Mouse (Mus musculus) midbrain, postnatal 0 days (tissue): ENCODE measurements around the gene Lrfn3. TPM values are rescaled to one million over a fixed set of nuclear protein-coding genes. Genes with fewer than 3 reads are reported as not detected.

ENCODE experiments used
- ATAC-seq: fragments of 200-750 bp; cut with Nextera tagmentation; 2 replicates; pipeline ENCODE4 v1.8.0; 2017; ENCODE audit warnings: moderate number of reproducible peaks, mild to moderate bottlenecking, moderate TSS enrichment, moderate library complexity; ENCODE audit not compliant: low FRiP score
- DNase-seq: peaks from one replicate; pipeline ENCODE4 v3.0.0-alpha.2; 2015; ENCODE audit warnings: low spot score
- H3K27ac ChIP-seq: fragments of 300-500 bp; sonication (generic); 2 replicates; pipeline ENCODE4 v1.5.1; 2014; ENCODE audit warnings: low read depth, mild to moderate bottlenecking, low read length, mixed read lengths
- H3K27me3 ChIP-seq: fragments of 300-500 bp; sonication (generic); 2 replicates; pipeline ENCODE4 v1.6.1; 2014; ENCODE audit warnings: low read length, control low read depth, mixed read lengths; ENCODE audit not compliant: insufficient read depth
- H3K36me3 ChIP-seq: fragments of 300-500 bp; sonication (generic); 2 replicates; pipeline ENCODE4 v1.6.1; 2014; ENCODE audit warnings: low read length, control low read depth, mixed read lengths; ENCODE audit not compliant: insufficient read depth
- H3K4me1 ChIP-seq: fragments of 300-500 bp; sonication (generic); 2 replicates; pipeline ENCODE4 v1.6.1; 2014; ENCODE audit warnings: mild to moderate bottlenecking, control low read depth, antibody characterized with exemption, low read length, mixed read lengths; ENCODE audit not compliant: insufficient read depth
- H3K4me2 ChIP-seq: fragments of 300-500 bp; sonication (generic); 2 replicates; pipeline ENCODE4 v1.6.1; 2014; ENCODE audit warnings: low read depth, mild to moderate bottlenecking, low read length, mixed read lengths; ENCODE audit not compliant: poor library complexity, severe bottlenecking
- H3K4me3 ChIP-seq: fragments of 300-500 bp; sonication (generic); 2 replicates; pipeline ENCODE4 v1.5.1; 2014; ENCODE audit warnings: low read depth, mild to moderate bottlenecking, low read length, moderate library complexity
- H3K9ac ChIP-seq: fragments of 300-500 bp; sonication (generic); replicated peaks from 2 replicates; pipeline ENCODE4 v1.6.1; 2014; ENCODE audit warnings: mild to moderate bottlenecking, low read length, moderate library complexity, mixed read lengths; ENCODE audit not compliant: poor library complexity, severe bottlenecking
- H3K9me3 ChIP-seq: fragments of 300-500 bp; sonication (generic); 2 replicates; pipeline ENCODE4 v1.6.1; 2016; ENCODE audit warnings: low read length, control low read depth
- CTCF ChIP-seq: IDR thresholded peaks from 2 replicates; pipeline ENCODE4 v1.5.1; 2016; ENCODE audit warnings: antibody characterized with exemption, mild to moderate bottlenecking
- WGBS: fragments of 180-500 bp; shearing (Covaris S2); extraction: QIAGEN DNeasy Blood & Tissue Kit; methylation state at CpG from one replicate; pipeline ENCODE4 v1.1.7; 2014; 5-methylcytosine and 5-hydroxymethylcytosine counted together
- polyA plus RNA-seq: library from polyadenylated mRNA; unstranded; fragments of >200 nt; fragmentation: Nextera tagmentation; extraction: Ambion mirVana; gene quantifications from 2 replicates; pipeline ENCODE4 v1.2.1, GENCODE M21; 2015
- total RNA-seq: library from RNA; depleted of rRNA; stranded (reverse); fragments of >200 nt; gene quantifications from 2 replicates; pipeline ENCODE4 v1.2.3, GENCODE M21; 2014

Gene Lrfn3
- total and polyA plus RNA-seq, 2 experiments from 2014 or later = 24.8 to 47.5 TPM

DNA sequence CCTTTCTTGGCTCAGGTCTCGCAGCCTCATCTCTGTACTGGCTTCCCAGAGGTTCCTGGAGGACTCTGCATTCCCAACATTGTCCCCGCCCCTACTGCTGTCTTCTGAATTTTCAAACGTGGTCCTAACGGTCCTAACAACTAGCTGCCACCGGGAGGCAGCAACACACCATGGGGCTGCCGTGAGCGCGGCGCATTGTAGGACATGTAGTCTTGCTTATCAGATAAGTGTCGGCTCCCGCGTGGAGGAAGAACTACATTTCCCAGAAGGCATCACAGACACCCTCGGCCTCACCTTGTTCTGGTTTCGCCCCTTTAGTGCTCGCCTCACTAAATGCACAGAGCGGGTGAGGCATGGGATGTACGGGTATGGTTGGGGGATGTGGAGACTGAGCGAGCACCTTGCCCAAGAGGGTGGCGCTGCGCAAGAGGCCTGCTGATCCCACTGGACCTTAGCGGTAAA, 11.0 kb upstream of the Lrfn3 start:
- Histone ChIP-seq H3K4me2 (peak overlapping the region; percentile 62), H3K4me1 (peaks cover 4% of the 10 kb centered on the region; the same call in 1 of the 2 replicates), H3K27ac (peak overlapping the region; percentile 72), H3K36me3 (no peaks in the 10 kb centered on the region), H3K9ac (peak overlapping the region; percentile 68), H3K9me3 (no peaks in the 10 kb centered on the region), H3K4me3 (peak overlapping the region; percentile 40), H3K27me3 (no peaks in the 10 kb centered on the region)
- WGBS = under 1% methylated on average over 21 of the region's 21 CpGs
- peak; percentile 99 for DNase-seq
- ATAC-seq = peak; percentile 97
- peak; percentile 99 for TF ChIP-seq CTCF

DNA sequence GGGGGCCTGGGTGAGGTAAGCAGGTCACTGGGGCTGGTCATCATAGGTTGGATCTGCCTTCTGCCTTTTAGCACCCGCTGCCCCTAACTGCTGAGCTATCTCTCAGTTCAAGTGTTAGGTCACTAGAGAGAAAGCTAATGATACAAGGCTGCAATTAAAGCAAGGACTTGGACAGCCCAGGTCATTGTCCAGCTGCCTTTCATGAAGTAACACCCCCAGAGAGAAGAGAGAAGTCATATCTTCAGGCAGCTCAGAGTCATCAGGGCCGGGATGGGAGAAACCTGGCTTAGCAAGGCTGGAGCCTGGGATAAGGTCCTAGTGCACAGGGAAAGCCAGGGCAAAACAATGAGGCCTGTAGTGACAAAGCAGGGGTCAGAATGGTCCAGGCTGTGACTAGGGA, 4.9 kb upstream of the Lrfn3 start:
- 79% methylated on average over 2 of the region's 2 CpGs for WGBS
- Histone ChIP-seq H3K4me2 (no peak overlapping the region), H3K27me3 (0 out of 2 replicates have a peak, but pooled peaks cover 3% of the 10 kb centered on the region), H3K36me3 (no peaks in the 10 kb centered on the region), H3K4me1 (peaks cover 9% of the 10 kb centered on the region; the same call in 1 of the 2 replicates), H3K9ac (no peak overlapping the region), H3K27ac (no peak overlapping the region), H3K4me3 (no peak overlapping the region), H3K9me3 (no peaks in the 10 kb centered on the region)
- no peak for DNase-seq
- no peak for TF ChIP-seq CTCF
- no peak for ATAC-seq

DNA sequence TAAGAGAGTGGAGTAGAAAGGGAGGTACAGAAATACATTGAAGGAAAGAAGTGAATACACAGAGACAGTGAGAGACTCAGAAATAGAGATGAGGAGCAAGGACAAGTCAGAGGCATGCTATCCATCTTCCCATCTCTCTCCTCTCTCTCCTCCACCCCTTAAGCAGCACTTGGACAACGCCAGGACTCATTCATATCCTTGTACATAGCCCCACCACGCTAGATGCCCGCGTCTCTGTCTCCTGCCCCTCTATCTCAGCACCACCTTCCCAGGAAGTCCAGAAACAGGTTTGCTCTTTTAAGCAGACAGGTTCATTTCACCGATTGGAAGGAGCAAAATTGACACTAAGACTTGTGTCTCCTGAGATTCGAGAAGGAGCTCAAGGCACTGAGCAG, 769 bp upstream of the Lrfn3 start:
- Histone ChIP-seq H3K4me1 (peaks cover 23% of the 10 kb centered on the region; the same call in 1 of the 2 replicates), H3K36me3 (peaks cover 13% of the 10 kb centered on the region), H3K9me3 (no peaks in the 10 kb centered on the region), H3K4me3 (peak overlapping the region; percentile 80), H3K27me3 (0 out of 2 replicates have a peak, but pooled peaks cover 3% of the 10 kb centered on the region), H3K9ac (peak overlapping the region; percentile 97), H3K27ac (peak overlapping the region; percentile 76), H3K4me2 (peak overlapping the region; percentile 86)
- TF ChIP-seq CTCF = no peak
- no peak for DNase-seq
- 49% methylated on average over 6 of the region's 6 CpGs for WGBS
- ATAC-seq = peak; percentile 17; the same call in 1 of the 2 replicates

DNA sequence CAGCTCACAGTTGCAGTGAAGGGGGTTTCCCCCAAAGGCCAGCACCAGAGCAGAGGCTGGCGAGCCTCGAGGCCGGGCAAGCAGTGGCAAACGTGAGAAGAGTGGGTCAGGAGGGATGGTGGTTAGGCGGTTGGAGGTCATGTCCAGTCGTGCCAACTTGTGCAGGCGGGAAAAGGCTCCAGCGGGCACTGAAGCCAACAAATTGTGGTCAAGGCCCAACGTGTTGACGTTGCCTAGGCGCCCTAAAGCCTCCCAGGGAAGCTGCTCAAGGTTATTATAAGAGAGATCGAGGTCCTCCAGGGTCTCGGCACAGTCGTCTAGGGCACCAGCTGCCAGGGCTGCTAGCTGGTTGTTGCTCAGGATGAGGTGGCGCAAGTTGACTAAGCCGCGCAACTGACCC, 2.5 kb downstream of the Lrfn3 start:
- no peak overlapping the region for H3K27ac ChIP-seq
- H3K27me3 ChIP-seq = no peaks in the 10 kb centered on the region
- ATAC-seq = no peak
- H3K9ac ChIP-seq = no peak overlapping the region
- no peak for DNase-seq
- no peak overlapping the region for H3K4me3 ChIP-seq
- no peak for TF ChIP-seq CTCF
- 92% methylated on average over 17 of the region's 17 CpGs for WGBS
- H3K4me2 ChIP-seq = 0 out of 2 replicates have a peak overlapping the region, but pooled peaks have one; percentile 86
- H3K36me3 ChIP-seq = peaks cover 36% of the 10 kb centered on the region
- H3K4me1 ChIP-seq = peaks cover 23% of the 10 kb centered on the region; the same call in 1 of the 2 replicates
- no peaks in the 10 kb centered on the region for H3K9me3 ChIP-seq

DNA sequence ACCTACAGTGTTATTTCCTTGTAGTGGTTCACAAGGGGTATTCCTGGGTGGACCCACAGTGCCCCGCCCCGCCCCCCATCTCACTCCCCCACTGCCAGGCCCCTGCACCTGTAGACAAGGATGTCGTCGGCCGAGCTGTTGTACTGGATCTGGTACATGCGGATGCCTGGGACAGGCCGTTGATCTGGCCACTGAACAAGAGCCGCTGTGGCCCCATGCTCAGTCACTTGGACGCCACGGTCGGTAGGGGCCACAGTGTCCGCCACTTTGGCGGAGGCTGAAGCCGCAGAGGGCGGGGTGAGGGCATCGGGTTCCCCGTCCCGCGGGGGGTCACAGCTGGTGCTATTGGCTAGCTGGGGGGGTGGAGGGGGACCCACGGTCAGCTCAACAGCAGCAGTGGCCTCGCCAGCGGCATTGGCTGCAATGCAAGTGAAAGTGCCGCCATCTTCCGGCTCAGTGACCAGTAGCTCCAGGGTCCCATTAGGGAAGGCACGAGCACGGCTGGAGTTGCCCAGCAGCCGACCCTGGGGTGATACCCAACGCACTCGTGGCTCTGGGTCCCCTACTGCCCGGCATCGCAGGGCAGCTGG, 3.2 kb downstream of the Lrfn3 start:
- TF ChIP-seq CTCF = no peak
- no peak overlapping the region for H3K4me2 ChIP-seq
- DNase-seq (no peak), ATAC-seq (no peak)
- peaks cover 23% of the 10 kb centered on the region; the same call in 1 of the 2 replicates for H3K4me1 ChIP-seq
- H3K4me3 ChIP-seq = no peak overlapping the region
- 89% methylated on average over 31 of the region's 31 CpGs for WGBS
- H3K36me3 ChIP-seq = peaks cover 39% of the 10 kb centered on the region
- no peak overlapping the region for H3K27ac ChIP-seq
- H3K27me3 ChIP-seq = no peaks in the 10 kb centered on the region
- 0 out of 2 replicates have a peak overlapping the region, but pooled peaks have one; percentile 1 for H3K9ac ChIP-seq
- no peaks in the 10 kb centered on the region for H3K9me3 ChIP-seq
